Mouse (Mus musculus) layer of hippocampus, adult 11-12 months (tissue): ENCODE results near the gene Ptn.
"Not testable (repeated sequence)": the region's sequence is repeated elsewhere in the genome, so short reads cannot be mapped to it uniquely, and the experiment has no call there.

Experiments
- DNase-seq: peaks from one replicate; pipeline ENCODE4 v3.0.0; 2022; ENCODE audit warnings: low spot score

Ptn gene

DNA sequence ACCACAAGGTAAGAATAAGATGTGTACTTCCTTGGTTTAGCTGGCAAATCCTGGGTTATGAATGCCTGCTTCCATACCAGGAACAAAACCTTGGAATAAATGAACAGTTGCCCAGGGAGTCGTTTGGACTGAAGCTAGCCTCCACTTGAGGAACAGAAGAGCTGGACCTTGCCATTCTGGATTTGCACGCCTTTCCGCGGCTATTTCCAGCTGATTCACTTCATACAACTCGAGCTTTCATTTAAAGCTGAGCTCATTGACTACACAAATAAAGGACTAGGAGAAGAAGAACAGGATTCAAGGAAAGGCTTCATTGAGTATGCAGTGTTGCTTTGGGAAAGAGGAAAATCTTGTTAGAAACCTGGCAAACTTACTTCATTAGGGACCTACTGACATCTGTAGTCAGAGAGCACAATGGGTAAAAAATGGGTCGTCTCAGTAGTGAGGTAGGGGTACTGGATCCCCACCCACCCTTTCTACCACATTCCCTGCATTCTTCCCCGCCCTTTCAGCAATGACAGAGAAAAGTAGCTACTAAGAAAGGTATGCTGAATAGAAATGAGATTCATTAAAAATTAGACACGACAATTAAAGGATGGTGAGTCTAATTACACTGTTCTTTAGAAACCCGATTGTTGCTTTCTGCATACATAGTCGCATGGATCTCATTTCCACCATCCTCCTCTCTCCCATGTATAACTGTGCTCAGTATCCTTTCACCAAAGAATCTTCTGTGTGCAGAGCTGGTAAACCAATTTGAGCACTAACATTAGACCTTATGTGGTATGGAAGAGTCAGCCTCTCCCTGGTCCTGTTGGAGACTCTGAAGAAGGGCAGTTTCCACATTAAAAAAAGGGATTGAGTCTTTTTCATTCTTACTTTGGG lies 54.8 kb downstream of the Ptn start:
- no peak for DNase-seq

DNA sequence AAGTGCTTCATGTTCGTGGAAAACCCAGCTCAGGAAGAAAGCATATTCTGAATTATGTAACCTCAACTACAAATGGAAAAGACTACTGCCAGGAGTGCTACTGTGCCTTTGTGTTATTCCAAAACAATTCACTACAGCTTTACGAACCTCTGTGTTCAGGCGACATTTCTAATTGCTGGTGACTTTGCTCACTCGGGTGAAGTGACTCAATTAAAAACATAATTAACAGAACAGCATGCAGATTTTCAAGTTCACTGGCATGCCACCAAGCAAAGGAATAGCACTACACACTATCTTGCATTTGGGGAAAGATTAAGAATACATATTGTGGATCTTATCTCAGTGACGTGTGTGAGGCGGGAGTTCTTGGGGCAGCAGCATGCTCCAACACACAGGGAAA lies 57.1 kb downstream of the Ptn start:
- DNase-seq = no peak

GRCm38 (mm10) chr6:36739811-36740210 lies 70.2 kb downstream of the Ptn start:
- DNase-seq = no peak

GRCm38 (mm10) chr6:36736763-36737162 lies 73.3 kb downstream of the Ptn start:
- DNase-seq = no peak

DNA sequence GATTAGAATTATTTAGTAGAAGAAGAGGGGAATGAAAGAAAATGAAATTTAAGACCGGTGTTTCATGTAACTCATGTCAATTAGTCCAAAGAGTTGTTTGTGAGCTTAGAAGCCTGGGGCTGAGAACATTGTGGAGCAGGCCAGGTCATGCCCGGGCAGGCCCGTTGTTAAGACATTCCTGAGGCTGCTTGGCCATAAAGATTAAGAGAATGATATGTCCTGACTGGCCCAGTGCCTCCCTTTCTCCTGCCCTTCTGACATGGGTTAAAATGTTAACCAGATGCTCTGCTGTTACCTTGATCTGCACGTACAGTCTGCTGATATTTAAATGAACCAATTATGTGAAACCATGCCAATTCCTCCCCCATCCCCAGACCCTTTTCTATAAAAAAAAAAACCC lies 74.4 kb downstream of the Ptn start:
- DNase-seq = not testable (repeated sequence)

GRCm38 (mm10) chr6:36729811-36730210 lies 80.2 kb downstream of the Ptn start:
- not testable (repeated sequence) for DNase-seq

DNA sequence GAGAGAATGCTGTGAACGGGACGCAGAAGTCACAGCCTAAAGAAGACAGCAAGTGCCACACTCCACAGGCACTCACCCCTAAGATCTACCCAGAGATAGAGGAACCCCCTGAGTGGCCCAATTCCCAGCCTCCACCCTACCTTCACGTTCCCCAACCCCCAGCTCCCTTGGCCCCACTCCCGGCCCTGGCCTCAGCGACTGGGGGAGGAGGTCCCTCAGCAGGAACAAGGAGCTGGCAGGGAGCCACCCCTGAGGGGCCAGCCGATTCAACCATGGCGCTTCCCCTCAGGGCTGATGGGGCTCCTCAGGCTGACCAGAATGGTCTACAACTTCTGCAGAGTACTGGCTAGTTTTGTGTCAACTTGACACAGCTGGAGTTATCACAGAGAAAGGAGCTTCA lies 81.9 kb downstream of the Ptn start:
- DNase-seq = no peak

- DNase-seq = no peak
Measured at GRCm38 (mm10) chr6:36725509-36726160, 84.4 kb downstream of the Ptn start.

GRCm38 (mm10) chr6:36722769-36723549 lies 87.1 kb downstream of the Ptn start:
- DNase-seq = peak; percentile 67

- DNase-seq = no peak
Measured at GRCm38 (mm10) chr6:36713329-36713728, 96.7 kb downstream of the Ptn start.

DNA sequence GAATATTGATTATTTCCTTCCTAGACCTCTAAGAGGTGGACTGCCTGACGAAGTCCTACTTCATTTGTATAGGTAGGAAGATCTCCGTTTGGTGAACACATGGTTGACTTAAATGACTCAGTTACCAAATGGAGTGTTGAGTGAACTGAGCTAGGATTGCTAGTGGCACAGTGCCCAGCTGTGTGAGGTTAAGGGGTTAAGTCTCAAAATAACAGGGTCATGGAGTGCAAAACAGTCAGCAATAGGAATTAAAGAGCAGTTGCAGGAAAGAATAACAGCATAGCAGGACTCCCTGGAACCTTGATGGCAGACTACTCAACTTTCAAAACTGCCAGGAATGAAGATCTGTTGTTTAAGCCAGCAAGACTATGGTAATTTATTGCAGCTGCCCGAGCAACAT lies 114.5 kb downstream of the Ptn start:
- no peak for DNase-seq

GRCm38 (mm10) chr6:36691497-36691896 lies 118.5 kb downstream of the Ptn start:
- DNase-seq = peak; percentile 68

DNA sequence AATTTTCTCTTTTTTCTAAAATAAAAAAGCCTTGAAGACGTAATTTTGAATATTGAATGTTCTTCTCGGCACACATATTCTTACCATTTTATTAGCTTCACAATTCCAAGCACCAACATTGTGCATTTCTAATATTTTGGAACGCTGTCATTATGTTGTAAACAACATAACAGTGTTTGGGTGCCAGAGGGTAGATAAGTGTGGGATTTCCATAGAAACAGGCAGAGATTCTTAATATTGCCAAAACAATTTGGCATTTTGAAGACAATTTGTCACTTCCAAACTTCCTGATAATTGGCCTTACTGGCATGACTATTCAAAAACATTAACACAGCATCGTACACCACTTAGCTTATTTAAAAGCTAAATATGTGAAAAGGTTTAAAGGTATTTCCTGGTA lies 119.1 kb downstream of the Ptn start:
- no peak for DNase-seq

DNA sequence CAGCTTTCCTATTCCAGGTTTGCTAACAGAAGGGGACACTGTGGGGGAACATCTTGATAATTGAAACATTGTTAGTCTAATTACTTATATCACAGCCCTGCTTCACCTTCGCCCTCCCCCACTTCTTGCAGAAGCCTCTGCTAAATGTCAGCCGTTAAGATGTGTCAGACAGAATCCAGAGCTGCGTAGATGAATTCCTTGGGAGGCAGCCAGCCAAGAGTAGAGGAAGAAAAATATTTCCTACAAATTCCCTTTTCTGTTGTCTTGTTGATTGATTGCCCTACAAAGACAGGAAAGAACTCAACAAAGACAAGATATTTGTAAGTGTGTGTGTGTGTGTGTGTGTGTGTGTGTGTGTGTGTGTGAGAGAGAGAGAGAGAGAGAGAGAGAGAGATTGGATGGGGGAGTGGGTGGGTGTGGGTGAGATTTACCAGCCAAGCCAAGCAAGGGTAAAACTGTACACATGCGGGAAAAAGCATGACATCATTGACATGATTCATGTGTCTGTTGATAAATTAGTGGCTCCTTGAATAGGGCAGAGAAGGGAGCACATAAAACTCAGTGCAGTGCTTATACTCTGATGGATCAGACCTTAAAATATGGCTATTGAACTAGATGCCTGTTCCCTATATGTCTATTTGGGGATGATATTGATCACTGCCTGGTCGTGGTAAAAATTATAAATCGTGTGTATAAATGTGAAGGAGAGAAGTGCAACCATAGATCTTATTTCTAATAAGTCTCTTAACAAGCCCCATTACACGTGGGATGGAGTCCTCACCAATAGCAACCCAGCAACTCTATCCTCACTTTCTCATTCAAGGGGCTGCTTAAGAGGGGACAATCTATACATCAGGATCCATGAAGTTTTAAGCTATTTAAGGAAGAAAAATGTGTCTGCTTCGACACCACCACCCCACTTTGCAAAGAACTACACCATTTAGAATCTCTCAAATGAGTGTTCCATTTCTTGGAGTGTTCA lies 133.0 kb downstream of the Ptn start:
- DNase-seq = no peak

GRCm38 (mm10) chr6:36672399-36673221 lies 137.4 kb downstream of the Ptn start:
- no peak for DNase-seq

DNA sequence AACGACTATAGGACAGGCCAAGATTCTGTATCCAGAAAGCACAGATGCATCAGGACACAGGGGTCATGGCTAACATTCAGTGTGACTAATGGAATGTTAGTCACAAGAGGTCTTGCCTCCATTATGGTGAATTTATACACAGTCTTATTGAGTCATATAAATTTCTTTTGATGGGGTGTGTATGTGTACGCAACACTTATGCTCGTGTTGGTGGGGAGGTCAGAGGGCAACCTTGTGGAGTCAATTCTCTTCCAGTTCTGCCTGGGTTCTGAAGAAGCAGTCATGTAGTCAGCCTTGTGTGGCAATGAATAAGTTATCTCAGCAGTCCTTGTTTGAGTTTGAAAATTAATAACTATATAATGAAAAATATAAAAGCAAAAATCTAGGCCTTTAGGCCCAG lies 138.7 kb downstream of the Ptn start:
- no peak for DNase-seq
